In the genomic region with DNA sequence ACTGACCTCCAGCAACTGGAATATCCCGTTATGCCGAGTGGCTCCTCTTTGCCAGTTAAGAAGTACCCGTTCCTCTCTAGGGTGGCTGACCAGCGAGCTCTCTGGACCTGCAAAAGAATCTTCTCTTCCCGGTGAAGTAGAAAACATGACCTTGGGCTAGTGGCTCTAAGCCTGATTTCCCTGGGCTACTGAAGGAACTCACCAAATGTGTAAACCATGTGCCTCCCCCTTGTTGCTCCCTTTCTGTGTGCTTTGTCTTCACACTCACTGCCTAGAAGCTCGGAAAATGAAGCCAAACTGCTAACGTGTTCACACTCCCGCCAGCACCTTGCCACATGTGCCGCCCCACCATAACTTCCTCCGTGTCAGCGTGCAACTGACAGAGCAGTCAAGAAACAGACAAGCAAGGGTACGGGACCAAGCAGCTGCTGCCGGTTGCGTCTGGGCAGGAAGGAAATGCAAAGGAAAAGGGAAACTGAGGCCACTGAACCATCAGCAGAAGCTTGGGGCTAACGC, we compare ENCODE assay signal across 7 mouse cellular contexts. TPM values are rescaled to one million over a fixed set of nuclear protein-coding genes. Genes with fewer than 3 reads are reported as not detected.
DNase-seq lines count a peak whose midpoint lies in the region; ATAC-seq lines count a peak whose summit lies in the region.

No protein-coding gene starts in this region.

- peak; percentile 68 for DNase-seq in heart, adult 11 months
- DNase-seq in heart, adult 9 months (ENCODE audit: low spot score in 2 of 2): no peak
- DNase-seq in thymus, postnatal 4 days: peak; percentile 18
- no peak for DNase-seq in thymus, adult 18-20 months
- DNase-seq in urinary bladder, postnatal 10 days (ENCODE audit: low spot score): no peak
- no peak for DNase-seq in heart, postnatal 14 days

- intact Hi-C loops in heart, postnatal 14 days (cut with DNase I): loop anchor here (2.0 kb wide), 1 partner anchor 527 kb away; no protein-coding TSS in a partner anchor

- peak; percentile 70 for ATAC-seq in megakaryocyte progenitor cell, adult 5-6 weeks (replicated peaks; ENCODE audit: poor library complexity)

RNA-seq across cellular contexts. Expression of gene Zmat3, which starts 47.9 kb away (rescaled TPM):
- 1.9 TPM in 2 replicates for total RNA-seq in megakaryocyte progenitor cell, adult 5-6 weeks (2015)
- total RNA-seq in megakaryocyte progenitor cell, adult 5-6 weeks (2017): 0.12 and 0.64 TPM in 2 replicates
- total RNA-seq in heart, postnatal 14 days (2021): 1 to 10 TPM; 8.4 to 9.7 TPM

Comparison
In these comparisons a context has a peak if more than half of its experiments do, and no peak if none do; other contexts are left out.
1. DNase-seq: peak in heart, adult 11 months (single experiment) and thymus, postnatal 4 days (single experiment); none in heart, adult 9 months (0 of 2), thymus, adult 18-20 months (0 of 2), urinary bladder, postnatal 10 days (single experiment) and heart, postnatal 14 days (0 of 2).